Mouse (Mus musculus) stomach, postnatal 0 days (tissue): ENCODE measurements at regions not wholly inside any gene's neighbourhood (a gene's known extent, or its start where the extent isn't known, plus 50 kb on each side); places are given as distances from the start of the nearest gene placed in this dataset.

Experiments
- CTCF ChIP-seq: IDR thresholded peaks from 2 replicates; pipeline ENCODE4 v1.5.1; 2016; ENCODE audit warnings: antibody characterized with exemption, low read depth, mild to moderate bottlenecking, moderate library complexity
- EP300 ChIP-seq: optimal IDR thresholded peaks from 2 replicates; pipeline ENCODE3; 2016; ENCODE audit warnings: antibody characterized with exemption

GRCm38 (mm10) chr12:97156499-97157110 is 1102.7 kb downstream of the Galc start:
- TF ChIP-seq CTCF = no peak
- TF ChIP-seq EP300 = no peak
